Mouse (Mus musculus) forebrain, postnatal 0 days (tissue): ENCODE data around the gene Tpbg. TPM values are rescaled to one million over a fixed set of nuclear protein-coding genes. Genes with fewer than 3 reads are reported as not detected.
A peak's percentile ranks its signal among the peaks of the same experiment; 100 is the strongest.
"Not testable (repeated sequence)": the region's sequence is repeated elsewhere in the genome, so short reads cannot be mapped to it uniquely, and the experiment has no call there.

ENCODE experiments used
- ATAC-seq: fragments of 200-750 bp; cut with Nextera tagmentation; 2 replicates; pipeline ENCODE4 v1.8.0; 2017; ENCODE audit warnings: mild to moderate bottlenecking, moderate library complexity
- DNase-seq: peaks from one replicate; pipeline ENCODE4 v3.0.0-alpha.2; 2015
- H3K27ac ChIP-seq: fragments of 300-500 bp; sonication (generic); 2 replicates; pipeline ENCODE4 v1.5.1; 2014; ENCODE audit warnings: low read depth, mild to moderate bottlenecking, antibody characterized with exemption, low read length, moderate library complexity, mixed read lengths
- H3K27me3 ChIP-seq: fragments of 300-500 bp; sonication (generic); 2 replicates; pipeline ENCODE4 v1.6.1; 2014; ENCODE audit warnings: mild to moderate bottlenecking, low read length, mixed read lengths; ENCODE audit not compliant: insufficient read depth
- H3K36me3 ChIP-seq: fragments of 300-500 bp; sonication (generic); 2 replicates; pipeline ENCODE4 v1.6.1; 2014; ENCODE audit warnings: mild to moderate bottlenecking, moderate library complexity; ENCODE audit not compliant: insufficient read depth
- H3K4me1 ChIP-seq: fragments of 300-500 bp; sonication (generic); 2 replicates; pipeline ENCODE4 v1.6.1; 2014; ENCODE audit warnings: antibody characterized with exemption; ENCODE audit not compliant: insufficient read depth
- H3K4me2 ChIP-seq: fragments of 300-500 bp; sonication (generic); 2 replicates; pipeline ENCODE4 v1.6.1; 2014; ENCODE audit warnings: low read depth, mild to moderate bottlenecking, moderate library complexity
- H3K4me3 ChIP-seq: fragments of 300-500 bp; sonication (generic); 2 replicates; pipeline ENCODE4 v1.5.1; 2014; ENCODE audit warnings: low read depth, low read length, mixed read lengths
- H3K9ac ChIP-seq: fragments of 300-500 bp; sonication (generic); 2 replicates; pipeline ENCODE4 v1.6.1; 2014; ENCODE audit warnings: mild to moderate bottlenecking
- H3K9me3 ChIP-seq: fragments of 300-500 bp; sonication (generic); 2 replicates; pipeline ENCODE4 v1.6.1; 2016; ENCODE audit warnings: low read length
- CTCF ChIP-seq: sonication (generic); IDR thresholded peaks from 2 replicates; pipeline ENCODE4 v1.5.1; 2016; ENCODE audit warnings: antibody characterized with exemption, control low read depth, low read depth
- WGBS: fragments of 180-500 bp; shearing (Covaris S2); extraction: QIAGEN DNeasy Blood & Tissue Kit; methylation state at CpG from one replicate; pipeline ENCODE4 v1.1.7; 2014; 5-methylcytosine and 5-hydroxymethylcytosine counted together
- polyA plus RNA-seq: library from polyadenylated mRNA; unstranded; fragments of >200 nt; fragmentation: Nextera tagmentation; extraction: Ambion mirVana; gene quantifications from 2 replicates; pipeline ENCODE4 v1.2.1, GENCODE M21; 2015
- total RNA-seq: library from RNA; depleted of rRNA; stranded (reverse); fragments of >200 nt; gene quantifications from 2 replicates; pipeline ENCODE4 v1.2.3, GENCODE M21; 2014; rRNA removed

Tpbg gene
- total RNA-seq (19.8 and 22.3 TPM in 2 replicates), polyA plus RNA-seq (10.4 and 13.1 TPM in 2 replicates)

GRCm38 (mm10) chr9:85842351-85843011 lies at the start of gene Tpbg:
TSS of gene Tpbg (plus strand) at chr9:85842380.
- Histone ChIP-seq H3K4me3 (peak within 1 kb of the TSS; percentile 55), H3K27ac (peak within 1 kb of the TSS; percentile 59), H3K27me3 (peaks cover 8% of the 10 kb centered on the region; the same call in 1 of the 2 replicates), H3K36me3 (no peaks in the 10 kb centered on the region), H3K9ac (peak within 1 kb of the TSS; percentile 57), H3K4me2 (peak within 1 kb of the TSS; percentile 93), H3K9me3 (no peaks in the 10 kb centered on the region), H3K4me1 (no peaks in the 10 kb centered on the region)
- ATAC-seq (peak; percentile 73), DNase-seq (peak; percentile 61)
- no peak for TF ChIP-seq CTCF
- under 1% methylated on average over 39 of the region's 39 CpGs for WGBS

GRCm38 (mm10) chr9:85801986-85802385 lies 40.2 kb upstream of the Tpbg start:
- not testable (repeated sequence) for H3K4me1 ChIP-seq, H3K4me2 ChIP-seq, H3K27ac ChIP-seq, ATAC-seq, H3K36me3 ChIP-seq, H3K9ac ChIP-seq, H3K4me3 ChIP-seq, H3K27me3 ChIP-seq, DNase-seq, H3K9me3 ChIP-seq
- WGBS: 86% methylated on average over 2 of the region's 2 CpGs

DNA sequence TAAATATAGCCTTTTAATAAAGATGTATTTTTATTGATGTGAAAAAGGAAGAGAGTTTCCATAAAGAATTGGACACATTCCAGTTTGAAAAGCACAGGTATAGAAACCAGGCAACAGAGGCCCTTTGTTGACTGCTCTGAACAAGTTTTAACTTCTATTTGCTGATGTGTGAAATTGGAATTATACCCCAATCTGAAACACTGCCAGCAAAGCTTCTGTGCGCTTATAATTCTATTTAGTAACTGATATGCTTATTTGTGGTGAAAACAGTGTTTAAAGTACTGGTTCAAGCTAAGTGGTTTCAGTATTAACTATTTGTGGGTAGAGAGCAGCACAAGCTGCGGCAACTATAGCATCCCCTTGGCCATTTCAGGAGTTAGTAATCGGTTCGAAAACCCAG lies 39.6 kb upstream of the Tpbg start:
- no peak overlapping the region for H3K4me3 ChIP-seq
- WGBS: 83% methylated on average over 4 of the region's 4 CpGs
- H3K27ac ChIP-seq: no peak overlapping the region
- H3K4me1 ChIP-seq: no peaks in the 10 kb centered on the region
- no peak overlapping the region for H3K4me2 ChIP-seq
- no peaks in the 10 kb centered on the region for H3K27me3 ChIP-seq
- H3K9ac ChIP-seq: no peak overlapping the region
- ATAC-seq (no peak), DNase-seq (no peak)
- H3K36me3 ChIP-seq: no peaks in the 10 kb centered on the region
- no peaks in the 10 kb centered on the region for H3K9me3 ChIP-seq
- no peak for TF ChIP-seq CTCF

- H3K9me3 ChIP-seq: no peaks in the 10 kb centered on the region
- H3K27me3 ChIP-seq: no peaks in the 10 kb centered on the region
- WGBS: 87% methylated on average over 6 of the region's 6 CpGs
- H3K4me1 ChIP-seq: no peaks in the 10 kb centered on the region
- DNase-seq (no peak), ATAC-seq (no peak)
- H3K36me3 ChIP-seq: no peaks in the 10 kb centered on the region
- no peak overlapping the region for H3K4me2 ChIP-seq
- no peak overlapping the region for H3K27ac ChIP-seq
- H3K4me3 ChIP-seq: no peak overlapping the region
- TF ChIP-seq CTCF: no peak
- no peak overlapping the region for H3K9ac ChIP-seq
Observed at GRCm38 (mm10) chr9:85806411-85806810, 35.8 kb upstream of the Tpbg start.

DNA sequence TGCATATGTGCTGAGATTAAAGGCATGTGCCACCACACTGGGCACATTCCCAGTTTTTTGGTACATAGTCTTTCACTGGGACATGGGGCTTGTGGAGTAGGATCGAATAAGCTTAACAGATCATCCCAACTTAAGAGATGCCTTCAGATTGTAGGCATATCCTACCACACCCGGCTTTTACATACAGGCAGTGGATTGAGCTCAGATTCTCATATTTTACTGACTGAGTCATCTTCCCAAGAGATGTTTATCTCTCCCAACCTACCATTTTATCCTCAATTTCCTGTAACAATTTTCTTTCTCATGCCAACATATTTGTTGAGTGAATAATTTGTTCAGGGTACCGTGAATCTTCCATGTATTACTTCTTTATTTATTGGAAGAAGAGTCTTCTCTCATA lies 32.9 kb upstream of the Tpbg start:
- WGBS: 92% methylated on average over 3 of the region's 3 CpGs
- no peak overlapping the region for H3K9ac ChIP-seq
- no peaks in the 10 kb centered on the region for H3K4me1 ChIP-seq
- no peak overlapping the region for H3K4me3 ChIP-seq
- H3K36me3 ChIP-seq: no peaks in the 10 kb centered on the region
- H3K27ac ChIP-seq: no peak overlapping the region
- DNase-seq: no peak
- no peak for TF ChIP-seq CTCF
- no peaks in the 10 kb centered on the region for H3K9me3 ChIP-seq
- ATAC-seq: no peak
- no peaks in the 10 kb centered on the region for H3K27me3 ChIP-seq
- H3K4me2 ChIP-seq: no peak overlapping the region

GRCm38 (mm10) chr9:85820829-85821228 lies 21.4 kb upstream of the Tpbg start:
- ATAC-seq: no peak
- DNase-seq: no peak
- Histone ChIP-seq H3K4me3 (no peak overlapping the region), H3K4me1 (no peaks in the 10 kb centered on the region), H3K9ac (no peak overlapping the region), H3K9me3 (no peaks in the 10 kb centered on the region), H3K27ac (no peak overlapping the region), H3K36me3 (no peaks in the 10 kb centered on the region), H3K4me2 (no peak overlapping the region), H3K27me3 (no peaks in the 10 kb centered on the region)
- no peak for TF ChIP-seq CTCF
- 86% methylated on average over 11 of the region's 11 CpGs for WGBS

- WGBS: 54% methylated on average over 17 of the region's 17 CpGs
- ATAC-seq: peak; percentile 59
- no peak overlapping the region for H3K9ac ChIP-seq
- no peaks in the 10 kb centered on the region for H3K27me3 ChIP-seq
- H3K4me3 ChIP-seq: no peak overlapping the region
- H3K4me1 ChIP-seq: no peaks in the 10 kb centered on the region
- H3K9me3 ChIP-seq: no peaks in the 10 kb centered on the region
- H3K27ac ChIP-seq: no peak overlapping the region
- DNase-seq: peak; percentile 50
- no peak overlapping the region for H3K4me2 ChIP-seq
- H3K36me3 ChIP-seq: no peaks in the 10 kb centered on the region
- TF ChIP-seq CTCF: peak; percentile 30; the same call in 1 of the 2 replicates
Observed at GRCm38 (mm10) chr9:85835521-85836425, 6.4 kb upstream of the Tpbg start.
